Mouse (Mus musculus): ENCODE data around the gene Cstad. TPM values are rescaled to one million over a fixed set of nuclear protein-coding genes. Genes with fewer than 3 reads are reported as not detected.

Cstad gene
- total and polyA plus RNA-seq, 2 experiments, result 0.46 TPM; not detected in 1

DNA sequence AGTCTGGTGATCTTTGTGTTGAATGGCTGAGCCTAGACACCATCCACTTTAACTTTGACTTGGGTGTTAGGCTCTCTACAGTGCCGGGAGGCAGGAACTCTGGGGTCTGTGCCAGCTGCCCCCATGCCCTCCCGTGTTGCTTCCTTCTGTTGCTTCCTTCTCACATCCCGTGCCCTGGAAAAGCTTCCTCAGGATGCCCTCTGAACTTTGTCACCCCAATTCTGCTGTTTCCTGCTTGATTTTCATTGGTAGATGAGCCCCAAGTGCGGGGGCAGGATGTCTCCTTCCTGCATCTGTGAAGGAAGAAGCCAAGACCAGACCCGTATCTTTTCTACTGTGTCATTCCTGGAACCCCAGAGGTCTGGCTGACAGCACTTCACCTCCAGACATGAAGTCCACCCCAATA, 41.4 kb downstream of the Cstad start:
- Histone ChIP-seq H3K27me3 (ENCODE audit: control insufficient read depth, insufficient read depth, low read length) (no peaks in the 10 kb centered on the region), H3K79me2 (ENCODE audit: control insufficient read depth, insufficient read depth, low read length) (no peaks in the 10 kb centered on the region), H3K4me3 (ENCODE audit: insufficient read depth, low read depth, low read length) (no peak overlapping the region), H3K9ac (ENCODE audit: low read depth, low read length) (peak overlapping the region; percentile 2; the same call in 1 of the 2 replicates), H3K36me3 (ENCODE audit: control insufficient read depth, insufficient read depth, low read length) (no peaks in the 10 kb centered on the region), H3K27ac (replicated peaks; ENCODE audit: insufficient read depth, low read depth, low read length) (peak overlapping the region; percentile 55), H3K4me1 (ENCODE audit: control insufficient read depth, insufficient read depth, low read length) (peaks cover 3% of the 10 kb centered on the region; the same call in 1 of the 2 replicates)
- TF ChIP-seq POLR2A (IDR thresholded peaks at IDR 0.05; ENCODE audit: extremely low read depth, insufficient read depth, low read length) (no peak), CTCF (IDR thresholded peaks at IDR 0.05; ENCODE audit: low read depth, low read length) (no peak)
- WGBS, result 64% methylated on average over 5 of the region's 5 CpGs
- DNase-seq (ENCODE audit: extremely low read depth, low read depth, low spot score), result peak; percentile 46

DNA sequence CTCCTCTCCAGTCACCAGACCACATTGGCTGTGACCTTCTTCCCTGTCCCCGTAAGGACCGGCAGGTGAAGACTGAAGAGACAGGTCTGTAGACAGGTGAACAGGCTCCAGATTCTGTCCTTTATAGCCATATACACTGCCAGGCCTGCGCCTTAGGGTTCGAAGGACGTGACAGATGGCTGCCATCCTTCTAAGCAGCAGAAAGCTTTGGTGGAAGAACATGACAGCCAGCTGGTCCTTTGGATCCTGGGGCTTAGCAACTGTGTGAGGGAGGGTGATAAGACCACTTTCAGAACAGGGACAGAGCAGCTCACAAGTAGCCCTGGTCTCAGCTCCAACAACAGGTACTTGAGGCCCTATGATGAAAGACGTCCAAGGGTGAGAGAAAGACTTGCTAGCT, 43.2 kb downstream of the Cstad start:
- Histone ChIP-seq H3K9ac (ENCODE audit: low read depth, low read length) (no peak overlapping the region), H3K4me3 (ENCODE audit: insufficient read depth, low read depth, low read length) (no peak overlapping the region), H3K36me3 (ENCODE audit: control insufficient read depth, insufficient read depth, low read length) (no peaks in the 10 kb centered on the region), H3K27ac (replicated peaks; ENCODE audit: insufficient read depth, low read depth, low read length) (no peak overlapping the region), H3K4me1 (ENCODE audit: control insufficient read depth, insufficient read depth, low read length) (peaks cover 3% of the 10 kb centered on the region; the same call in 1 of the 2 replicates), H3K27me3 (ENCODE audit: control insufficient read depth, insufficient read depth, low read length) (no peaks in the 10 kb centered on the region), H3K79me2 (ENCODE audit: control insufficient read depth, insufficient read depth, low read length) (no peaks in the 10 kb centered on the region)
- no peak for DNase-seq (ENCODE audit: extremely low read depth, low read depth, low spot score)
- 96% methylated on average over 6 of the region's 6 CpGs for WGBS
- TF ChIP-seq POLR2A (IDR thresholded peaks at IDR 0.05; ENCODE audit: extremely low read depth, insufficient read depth, low read length) (no peak), CTCF (IDR thresholded peaks at IDR 0.05; ENCODE audit: low read depth, low read length) (no peak)

GRCm38 (mm10) chr2:30640021-30640481, 45.2 kb downstream of the Cstad start:
- H3K27me3 ChIP-seq (ENCODE audit: control insufficient read depth, insufficient read depth, low read length), result no peaks in the 10 kb centered on the region
- 32% methylated on average over 11 of the region's 11 CpGs for WGBS
- H3K36me3 ChIP-seq (ENCODE audit: control insufficient read depth, insufficient read depth, low read length), result no peaks in the 10 kb centered on the region
- no peak for TF ChIP-seq POLR2A (IDR thresholded peaks at IDR 0.05; ENCODE audit: extremely low read depth, insufficient read depth, low read length)
- no peak for TF ChIP-seq CTCF (IDR thresholded peaks at IDR 0.05; ENCODE audit: low read depth, low read length)
- H3K9ac ChIP-seq (ENCODE audit: low read depth, low read length), result no peak overlapping the region
- peaks cover 3% of the 10 kb centered on the region; the same call in 1 of the 2 replicates for H3K4me1 ChIP-seq (ENCODE audit: control insufficient read depth, insufficient read depth, low read length)
- no peak overlapping the region for H3K4me3 ChIP-seq (ENCODE audit: insufficient read depth, low read depth, low read length)
- DNase-seq (ENCODE audit: extremely low read depth, low read depth, low spot score), result peak; percentile 13
- no peaks in the 10 kb centered on the region for H3K79me2 ChIP-seq (ENCODE audit: control insufficient read depth, insufficient read depth, low read length)
- H3K27ac ChIP-seq (replicated peaks; ENCODE audit: insufficient read depth, low read depth, low read length), result 0 out of 2 replicates have a peak overlapping the region, but pooled peaks have one; percentile 41

DNA sequence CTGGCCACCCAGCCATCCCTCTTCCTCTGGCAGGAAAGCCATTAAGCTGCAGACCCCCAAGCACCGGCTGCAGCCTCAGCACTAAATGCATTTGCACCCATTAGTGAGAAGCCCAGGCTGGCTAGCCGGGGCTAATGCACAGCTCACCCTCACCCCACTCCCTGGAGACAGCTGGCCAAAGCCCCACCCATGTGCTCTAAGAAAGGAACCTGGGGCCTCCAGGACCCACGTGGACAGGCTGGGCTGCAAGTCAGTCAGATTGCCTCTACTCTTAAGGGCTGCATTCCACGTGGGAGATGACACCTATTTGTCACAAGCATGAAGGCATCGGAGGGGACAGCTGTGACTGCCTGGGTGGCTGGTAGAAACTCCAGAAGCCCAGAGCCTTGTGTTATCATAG, 48.0 kb downstream of the Cstad start:
- H3K27ac ChIP-seq (replicated peaks; ENCODE audit: insufficient read depth, low read depth, low read length), result no peak overlapping the region
- H3K79me2 ChIP-seq (ENCODE audit: control insufficient read depth, insufficient read depth, low read length), result no peaks in the 10 kb centered on the region
- H3K27me3 ChIP-seq (ENCODE audit: control insufficient read depth, insufficient read depth, low read length), result no peaks in the 10 kb centered on the region
- WGBS, result 45% methylated on average over 5 of the region's 5 CpGs
- H3K9ac ChIP-seq (ENCODE audit: low read depth, low read length), result no peak overlapping the region
- peaks cover 3% of the 10 kb centered on the region; the same call in 1 of the 2 replicates for H3K4me1 ChIP-seq (ENCODE audit: control insufficient read depth, insufficient read depth, low read length)
- TF ChIP-seq CTCF (IDR thresholded peaks at IDR 0.05; ENCODE audit: low read depth, low read length), result no peak
- TF ChIP-seq POLR2A (IDR thresholded peaks at IDR 0.05; ENCODE audit: extremely low read depth, insufficient read depth, low read length), result no peak
- DNase-seq (ENCODE audit: extremely low read depth, low read depth, low spot score), result no peak
- H3K4me3 ChIP-seq (ENCODE audit: insufficient read depth, low read depth, low read length), result no peak overlapping the region
- no peaks in the 10 kb centered on the region for H3K36me3 ChIP-seq (ENCODE audit: control insufficient read depth, insufficient read depth, low read length)

- no peaks in the 10 kb centered on the region for H3K27me3 ChIP-seq (ENCODE audit: control insufficient read depth, insufficient read depth, low read length)
- 86% methylated on average over 7 of the region's 7 CpGs for WGBS
- no peaks in the 10 kb centered on the region for H3K36me3 ChIP-seq (ENCODE audit: control insufficient read depth, insufficient read depth, low read length)
- no peak overlapping the region for H3K4me3 ChIP-seq (ENCODE audit: insufficient read depth, low read depth, low read length)
- no peaks in the 10 kb centered on the region for H3K79me2 ChIP-seq (ENCODE audit: control insufficient read depth, insufficient read depth, low read length)
- H3K9ac ChIP-seq (ENCODE audit: low read depth, low read length), result no peak overlapping the region
- TF ChIP-seq POLR2A (IDR thresholded peaks at IDR 0.05; ENCODE audit: extremely low read depth, insufficient read depth, low read length), result no peak
- TF ChIP-seq CTCF (IDR thresholded peaks at IDR 0.05; ENCODE audit: low read depth, low read length), result no peak
- DNase-seq (ENCODE audit: extremely low read depth, low read depth, low spot score), result no peak
- peaks cover 3% of the 10 kb centered on the region; the same call in 1 of the 2 replicates for H3K4me1 ChIP-seq (ENCODE audit: control insufficient read depth, insufficient read depth, low read length)
- no peak overlapping the region for H3K27ac ChIP-seq (replicated peaks; ENCODE audit: insufficient read depth, low read depth, low read length)
Measured at GRCm38 (mm10) chr2:30643422-30643821, 48.6 kb downstream of the Cstad start.

DNA sequence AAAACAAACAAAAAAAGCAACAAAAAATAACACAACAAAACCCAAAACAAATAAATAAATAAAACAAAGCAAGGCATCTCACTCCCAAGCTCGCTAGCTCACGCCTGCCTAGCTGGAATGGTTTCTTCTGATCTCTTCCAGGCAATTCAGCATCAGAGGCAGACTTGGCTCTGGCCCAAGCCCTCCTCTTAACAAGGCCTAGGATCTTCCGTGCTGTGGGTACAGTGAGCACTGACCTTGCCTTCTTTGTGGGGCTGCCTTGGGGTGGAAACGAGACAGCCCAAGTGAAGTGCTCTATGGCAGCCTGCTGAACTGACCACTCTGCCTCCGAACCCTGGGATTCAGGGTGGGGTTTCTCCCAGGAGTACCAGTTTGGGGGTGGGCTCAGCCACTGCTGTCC, 52.0 kb downstream of the Cstad start:
- no peaks in the 10 kb centered on the region for H3K36me3 ChIP-seq (ENCODE audit: control insufficient read depth, insufficient read depth, low read length)
- WGBS, result 76% methylated on average over 5 of the region's 5 CpGs
- H3K4me3 ChIP-seq (ENCODE audit: insufficient read depth, low read depth, low read length), result no peak overlapping the region
- no peak for DNase-seq (ENCODE audit: extremely low read depth, low read depth, low spot score)
- no peak overlapping the region for H3K27ac ChIP-seq (replicated peaks; ENCODE audit: insufficient read depth, low read depth, low read length)
- H3K27me3 ChIP-seq (ENCODE audit: control insufficient read depth, insufficient read depth, low read length), result no peaks in the 10 kb centered on the region
- H3K79me2 ChIP-seq (ENCODE audit: control insufficient read depth, insufficient read depth, low read length), result no peaks in the 10 kb centered on the region
- H3K9ac ChIP-seq (ENCODE audit: low read depth, low read length), result no peak overlapping the region
- TF ChIP-seq CTCF (IDR thresholded peaks at IDR 0.05; ENCODE audit: low read depth, low read length), result no peak
- no peak for TF ChIP-seq POLR2A (IDR thresholded peaks at IDR 0.05; ENCODE audit: extremely low read depth, insufficient read depth, low read length)
- no peaks in the 10 kb centered on the region; the same call in 1 of the 2 replicates for H3K4me1 ChIP-seq (ENCODE audit: control insufficient read depth, insufficient read depth, low read length)
